Mouse (Mus musculus) megakaryocyte, embryonic 14.5 days (primary cell): ENCODE results near the gene Ppp1ca. TPM values are rescaled to one million over a fixed set of nuclear protein-coding genes. Genes with fewer than 3 reads are reported as not detected.
A peak's percentile ranks its signal among the peaks of the same experiment; 100 is the strongest.

ENCODE experiments used
- H3K27me3 ChIP-seq: replicated peaks from 2 replicates; pipeline ENCODE3; 2012; ENCODE audit warnings: inconsistent platforms
- H3K36me3 ChIP-seq: replicated peaks from 2 replicates; pipeline ENCODE3; 2012; ENCODE audit warnings: low read length, inconsistent platforms, mixed read lengths
- H3K4me1 ChIP-seq: 2 replicates; pipeline ENCODE4 v1.6.1; 2012; ENCODE audit warnings: inconsistent platforms
- H3K4me3 ChIP-seq: replicated peaks from 2 replicates; pipeline ENCODE3; 2012; ENCODE audit warnings: moderate library complexity, mild to moderate bottlenecking, inconsistent platforms
- H3K9me3 ChIP-seq: 2 replicates; pipeline ENCODE4 v1.6.1; 2012; ENCODE audit warnings: inconsistent platforms
- FLI1 ChIP-seq: IDR thresholded peaks from 2 replicates; pipeline ENCODE4 v1.6.1; 2012; ENCODE audit warnings: low read length, inconsistent platforms, mixed read lengths
- GATA1 ChIP-seq: IDR thresholded peaks from 3 replicates; pipeline ENCODE4 v1.6.1; 2012; ENCODE audit warnings: mixed read lengths, low read length, inconsistent platforms, borderline replicate concordance
- polyA plus RNA-seq: library from polyadenylated mRNA; stranded (reverse); fragments of >175 nt; gene quantifications from 2 replicates; pipeline ENCODE4 v1.2.3, GENCODE M21; 2012; ENCODE audit warnings: low replicate concordance; ENCODE audit not compliant: insufficient read depth

Gene Ppp1ca
- polyA plus RNA-seq, 1 experiment, result 792 TPM

GRCm38 (mm10) chr19:4183689-4184088, 8.2 kb upstream of the Ppp1ca start:
- peaks cover 37% of the 10 kb centered on the region for H3K36me3 ChIP-seq
- peaks cover 2% of the 10 kb centered on the region for H3K27me3 ChIP-seq
- H3K4me1 ChIP-seq, result peaks cover 77% of the 10 kb centered on the region
- no peaks in the 10 kb centered on the region for H3K9me3 ChIP-seq
- H3K4me3 ChIP-seq, result no peak overlapping the region
- TF ChIP-seq FLI1, result no peak
- no peak for TF ChIP-seq GATA1

- Histone ChIP-seq H3K4me3 (peak overlapping the region; percentile 89), H3K36me3 (peaks cover 47% of the 10 kb centered on the region), H3K4me1 (peaks cover 89% of the 10 kb centered on the region), H3K9me3 (no peaks in the 10 kb centered on the region), H3K27me3 (peaks cover 2% of the 10 kb centered on the region)
- no peak for TF ChIP-seq GATA1
- TF ChIP-seq FLI1, result no peak
Observed at GRCm38 (mm10) chr19:4184976-4185975, 6.6 kb upstream of the Ppp1ca start.

GRCm38 (mm10) chr19:4187303-4187702, 4.6 kb upstream of the Ppp1ca start:
- Histone ChIP-seq H3K27me3 (no peaks in the 10 kb centered on the region), H3K36me3 (peaks cover 45% of the 10 kb centered on the region), H3K4me1 (peaks cover 89% of the 10 kb centered on the region), H3K9me3 (no peaks in the 10 kb centered on the region), H3K4me3 (no peak overlapping the region)
- TF ChIP-seq GATA1 (no peak), FLI1 (no peak)

- Histone ChIP-seq H3K36me3 (peaks cover 47% of the 10 kb centered on the region), H3K4me3 (no peak overlapping the region), H3K9me3 (no peaks in the 10 kb centered on the region), H3K27me3 (no peaks in the 10 kb centered on the region), H3K4me1 (peaks cover 88% of the 10 kb centered on the region)
- no peak for TF ChIP-seq GATA1
- no peak for TF ChIP-seq FLI1
Observed at GRCm38 (mm10) chr19:4189051-4189620, 2.7 kb upstream of the Ppp1ca start.

- Histone ChIP-seq H3K4me3 (peak within 1 kb of the TSS; percentile 98), H3K4me1 (peaks cover 88% of the 10 kb centered on the region), H3K27me3 (no peaks in the 10 kb centered on the region), H3K36me3 (peaks cover 60% of the 10 kb centered on the region), H3K9me3 (no peaks in the 10 kb centered on the region)
- TF ChIP-seq GATA1 (no peak), FLI1 (no peak)
Observed at GRCm38 (mm10) chr19:4190831-4191334, 982 bp upstream of the Ppp1ca start, which contains the start of gene Tbc1d10c. Gene Tbc1d10c, minus strand, starts transcription at chr19:4191284.

GRCm38 (mm10) chr19:4192251-4192985, 553 bp downstream of the Ppp1ca start:
- TF ChIP-seq GATA1 (no peak), FLI1 (no peak)
- Histone ChIP-seq H3K4me1 (peaks cover 88% of the 10 kb centered on the region), H3K9me3 (no peaks in the 10 kb centered on the region), H3K36me3 (peaks cover 69% of the 10 kb centered on the region), H3K27me3 (no peaks in the 10 kb centered on the region), H3K4me3 (peak overlapping the region; percentile 98)

- H3K4me3 ChIP-seq, result peak overlapping the region; percentile 98
- peaks cover 87% of the 10 kb centered on the region for H3K4me1 ChIP-seq
- H3K9me3 ChIP-seq, result no peaks in the 10 kb centered on the region
- H3K27me3 ChIP-seq, result no peaks in the 10 kb centered on the region
- peaks cover 69% of the 10 kb centered on the region for H3K36me3 ChIP-seq
- TF ChIP-seq FLI1, result no peak
- no peak for TF ChIP-seq GATA1
Observed at GRCm38 (mm10) chr19:4193129-4193528, 1.3 kb downstream of the Ppp1ca start.

- H3K36me3 ChIP-seq, result peaks cover 71% of the 10 kb centered on the region
- no peak for TF ChIP-seq GATA1
- TF ChIP-seq FLI1, result no peak
- no peaks in the 10 kb centered on the region for H3K9me3 ChIP-seq
- H3K4me3 ChIP-seq, result peak overlapping the region; percentile 98
- no peaks in the 10 kb centered on the region for H3K27me3 ChIP-seq
- peaks cover 82% of the 10 kb centered on the region for H3K4me1 ChIP-seq
Observed at GRCm38 (mm10) chr19:4194021-4194724, 2.3 kb downstream of the Ppp1ca start.

- Histone ChIP-seq H3K4me3 (peak overlapping the region; percentile 14), H3K27me3 (no peaks in the 10 kb centered on the region), H3K36me3 (peaks cover 74% of the 10 kb centered on the region), H3K9me3 (no peaks in the 10 kb centered on the region), H3K4me1 (peaks cover 82% of the 10 kb centered on the region)
- TF ChIP-seq FLI1, result no peak
- no peak for TF ChIP-seq GATA1
Observed at GRCm38 (mm10) chr19:4194776-4195650, 3.1 kb downstream of the Ppp1ca start.
